Mouse (Mus musculus) urinary bladder, adult 2 months (tissue): Measurements from ENCODE around the gene Prr5l. TPM values are rescaled to one million over a fixed set of nuclear protein-coding genes. Genes with fewer than 3 reads are reported as not detected.

Source experiments
- DNase-seq: peaks from one replicate; pipeline ENCODE4 v3.0.0; 2022; ENCODE audit warnings: low spot score
- polyA plus RNA-seq: library from polyadenylated mRNA; depleted of rRNA; stranded (reverse); fragments of >200 nt; gene quantifications from 2 replicates; pipeline ENCODE4 v1.2.3, GENCODE M21; 2012

Gene Prr5l
- polyA plus RNA-seq, 1 experiment = 2.6 TPM

DNA sequence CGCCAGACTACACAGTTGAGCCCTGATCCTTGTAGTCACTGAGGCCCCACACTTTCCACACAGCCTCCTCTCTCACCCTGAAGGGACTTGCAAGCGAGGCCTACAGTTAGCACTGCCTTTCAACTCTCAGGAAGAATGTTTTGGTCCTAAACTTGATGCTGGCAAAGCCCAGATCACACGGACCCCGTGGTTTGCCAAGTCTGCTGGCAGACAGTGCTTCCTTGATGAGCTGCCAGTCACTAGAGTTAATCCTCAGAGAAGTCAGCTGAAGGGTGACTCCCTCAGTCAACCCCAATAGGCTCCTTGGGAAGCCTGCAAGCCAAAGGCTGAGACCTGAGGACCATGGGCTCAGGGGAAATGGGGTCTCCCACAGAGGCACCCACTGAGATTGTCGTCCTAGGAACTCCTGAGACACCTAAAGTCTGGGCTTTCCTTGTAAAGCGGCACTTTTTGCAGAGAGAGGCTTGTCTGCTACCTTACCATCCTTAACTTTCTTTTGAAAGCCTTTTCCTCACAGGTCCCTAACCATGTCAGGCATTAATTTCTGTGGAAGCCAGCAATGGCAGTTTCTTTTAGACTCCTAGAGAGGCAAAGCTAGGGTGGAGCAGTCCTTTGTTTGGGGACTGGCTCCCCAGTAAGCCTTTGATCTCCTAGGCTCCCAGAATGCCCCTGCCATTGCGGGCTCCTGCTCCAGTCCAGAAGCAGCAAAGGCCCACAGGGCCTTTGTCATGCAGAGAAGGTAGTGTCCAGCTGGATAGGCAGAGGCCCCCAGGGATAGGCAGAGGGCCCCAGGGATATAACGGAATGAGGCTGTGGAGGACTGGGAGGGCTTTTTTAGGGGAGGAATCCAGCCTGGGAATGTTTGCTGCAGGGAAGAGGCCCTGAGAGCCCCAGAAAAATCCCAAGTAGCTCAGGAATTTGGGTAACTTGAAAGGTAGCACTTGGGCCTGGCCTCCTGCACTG is 160.2 kb downstream of the Prr5l start:
- no peak for DNase-seq

DNA sequence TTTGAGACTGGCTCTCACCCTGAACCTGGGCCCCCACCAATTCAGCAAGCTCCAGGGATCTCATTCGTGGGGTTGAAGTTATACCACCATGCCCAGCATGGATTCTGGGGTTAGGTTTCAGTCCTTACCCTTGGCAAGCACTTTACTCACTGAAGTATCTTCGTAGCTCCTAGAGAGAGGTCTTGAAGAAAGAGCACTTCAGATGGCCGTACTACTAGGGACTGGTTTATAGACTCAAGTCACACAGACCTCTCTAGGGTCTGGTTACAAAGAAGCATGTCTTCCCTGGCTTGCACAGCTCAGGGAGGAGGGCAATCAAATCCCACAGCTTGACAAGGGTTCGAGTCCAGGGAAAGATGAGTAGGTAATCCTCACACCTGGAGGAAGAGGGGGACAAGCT is 161.0 kb downstream of the Prr5l start:
- DNase-seq = no peak

DNA sequence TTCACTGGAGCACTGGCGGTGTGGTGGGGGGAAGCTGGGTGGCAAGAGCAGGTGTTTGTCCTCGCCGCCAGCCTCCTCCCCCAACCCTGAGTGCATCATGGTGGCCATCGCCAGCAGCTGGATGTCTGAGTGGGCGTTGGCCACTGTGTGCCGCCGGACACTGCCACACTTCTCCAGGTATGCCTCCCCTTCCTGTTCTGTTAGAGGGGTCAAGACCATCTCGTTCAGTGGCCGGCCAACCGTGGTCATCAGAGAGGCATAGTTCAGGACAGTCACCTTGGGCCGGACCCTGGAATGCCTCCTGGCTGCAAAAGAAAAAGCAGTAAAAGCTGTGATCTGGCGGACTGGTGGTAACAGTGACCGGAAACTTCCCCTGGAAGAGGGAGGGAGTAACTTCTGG is 165.7 kb downstream of the Prr5l start:
- DNase-seq = no peak

DNA sequence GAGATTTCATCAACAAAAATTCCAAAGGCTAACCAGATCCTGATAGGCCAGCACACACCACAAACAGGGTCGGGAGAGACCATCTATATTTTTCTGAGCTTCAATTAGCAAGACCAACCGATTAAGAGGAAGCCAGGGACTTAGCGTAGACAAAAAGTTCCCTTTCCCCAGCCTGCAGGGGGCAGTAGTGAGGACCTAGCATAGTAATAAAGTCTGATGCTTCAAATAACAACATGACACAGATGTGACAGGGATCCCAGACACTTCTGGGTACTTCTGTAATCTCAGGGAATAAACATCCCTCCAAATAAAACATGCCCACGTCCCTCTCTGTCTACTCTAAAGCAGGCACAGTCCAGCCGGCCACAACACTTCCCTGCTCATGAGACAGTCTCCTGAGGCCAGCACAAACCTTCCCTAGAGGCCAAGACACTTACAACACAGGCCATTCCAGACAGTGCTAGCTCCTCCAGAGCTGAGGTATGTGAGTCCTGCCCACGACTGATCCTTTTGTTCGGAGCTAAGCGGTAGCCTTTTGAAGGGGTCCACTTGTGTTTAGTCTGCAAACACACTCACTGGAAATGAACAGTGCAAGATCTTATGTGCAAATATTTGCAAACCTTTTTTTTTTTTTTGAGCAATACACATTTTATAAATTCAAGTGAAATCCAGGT is 167.0 kb downstream of the Prr5l start:
- DNase-seq = no peak

DNA sequence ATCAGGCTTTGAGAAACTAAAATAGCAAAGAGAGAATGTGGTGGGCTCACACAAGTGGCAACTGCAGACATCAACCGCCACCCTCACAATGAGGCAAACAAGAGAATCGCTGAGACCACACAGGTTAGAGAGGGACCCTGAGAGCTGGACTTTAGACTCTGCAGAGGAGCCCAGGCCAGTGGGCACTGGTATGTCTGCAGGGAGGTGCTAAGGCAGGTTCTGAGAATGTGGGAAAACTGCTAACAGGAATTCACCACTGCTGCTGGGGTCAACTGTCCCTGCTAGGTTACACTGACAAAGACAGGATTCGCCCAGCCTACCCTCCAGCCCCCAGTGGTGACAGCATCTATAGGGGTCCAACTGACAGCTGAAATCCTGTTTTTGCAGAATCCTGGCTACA is 171.2 kb downstream of the Prr5l start:
- no peak for DNase-seq

DNA sequence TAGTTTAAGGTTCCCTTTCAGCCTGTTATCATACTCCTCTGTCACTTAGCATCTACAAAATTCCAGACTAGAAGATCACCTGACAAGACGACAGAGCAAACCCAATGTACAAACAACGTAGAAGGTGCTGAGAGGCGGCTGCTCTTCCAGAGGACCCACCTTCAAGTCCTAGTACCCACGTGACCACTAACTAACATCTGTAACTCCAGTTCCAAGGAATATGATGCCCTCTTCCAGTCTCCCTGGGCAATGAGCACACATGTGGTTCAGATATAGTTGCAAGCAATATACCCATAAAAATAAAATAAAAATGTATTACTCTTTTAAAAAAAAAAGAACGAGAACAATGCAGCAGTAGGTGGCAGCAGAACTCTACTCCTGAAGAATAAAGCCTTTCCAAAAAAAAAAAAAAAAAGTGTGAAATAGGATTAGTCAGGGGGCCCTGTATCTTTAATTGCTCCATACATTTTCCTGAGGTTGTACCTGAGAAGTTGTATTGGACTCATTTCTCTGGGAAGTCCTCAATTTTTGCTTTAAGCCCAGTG is 176.8 kb downstream of the Prr5l start:
- no peak for DNase-seq

DNA sequence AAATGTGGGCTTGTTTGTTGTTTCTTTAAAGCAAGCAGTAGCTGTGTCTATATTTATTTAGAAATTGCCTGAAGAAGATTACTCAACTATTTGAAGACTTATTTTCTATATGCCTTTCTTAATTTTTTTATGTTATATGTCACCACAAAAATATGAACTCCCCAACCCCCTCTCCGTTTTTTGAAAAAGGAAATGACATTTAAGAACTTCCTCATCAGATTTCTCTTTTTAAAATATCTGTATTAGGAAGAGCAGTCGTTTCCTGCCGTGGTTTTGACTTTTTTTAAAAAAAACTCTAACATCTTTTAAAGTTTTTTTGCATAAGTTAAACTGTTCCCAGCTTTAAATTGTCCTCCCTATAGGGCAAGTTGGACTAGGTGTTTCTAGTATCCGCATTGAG is 183.5 kb downstream of the Prr5l start:
- DNase-seq = no peak

DNA sequence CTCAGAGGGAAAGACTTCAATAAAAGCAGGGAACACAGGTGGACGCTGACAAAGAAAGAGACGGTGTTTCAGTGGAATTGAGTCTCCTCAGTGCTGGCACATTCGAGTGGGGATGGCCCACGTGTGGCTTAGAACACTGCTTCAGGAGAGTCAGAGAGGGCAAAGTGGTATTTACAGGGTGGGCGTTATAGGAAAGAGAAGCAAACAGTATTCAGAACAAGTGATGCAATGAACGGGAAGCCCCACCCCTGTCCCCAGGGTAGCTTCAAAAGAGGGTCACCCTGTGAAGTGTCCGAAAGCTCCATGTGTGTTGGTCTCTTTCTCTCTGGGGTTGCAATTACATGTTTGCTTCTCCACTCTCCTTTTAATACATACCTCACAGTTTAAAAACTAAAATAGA is 187.2 kb downstream of the Prr5l start:
- no peak for DNase-seq

DNA sequence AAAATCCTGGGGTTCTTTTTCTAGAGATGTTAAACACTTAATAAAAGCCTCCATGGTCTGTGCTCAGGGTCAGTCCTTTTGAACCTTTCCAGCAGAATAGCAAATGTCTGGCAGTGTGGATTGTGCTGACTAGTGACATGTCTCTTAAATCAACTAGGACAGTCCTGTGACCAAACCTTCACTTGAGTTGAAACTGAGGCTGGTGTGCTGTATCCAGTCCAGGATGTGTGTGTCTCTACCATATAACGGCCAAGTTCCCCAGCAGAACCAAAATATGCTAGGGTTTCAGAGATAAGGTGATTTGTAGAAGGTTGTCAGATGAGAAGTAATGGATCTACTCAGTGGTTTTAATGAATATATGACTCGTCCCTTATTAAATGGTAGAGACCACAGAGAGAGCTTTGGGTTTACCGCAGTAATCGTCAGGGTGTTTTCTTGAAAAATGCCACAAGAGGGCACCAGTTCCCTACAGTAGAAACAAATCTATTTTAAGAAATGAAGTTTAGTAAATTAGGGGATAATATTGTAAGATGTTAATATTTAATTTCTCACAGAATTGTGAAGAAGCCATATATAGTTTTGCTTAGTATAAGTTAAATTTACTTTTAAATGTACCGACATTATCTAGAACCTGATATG is 189.1 kb downstream of the Prr5l start:
- DNase-seq = no peak

DNA sequence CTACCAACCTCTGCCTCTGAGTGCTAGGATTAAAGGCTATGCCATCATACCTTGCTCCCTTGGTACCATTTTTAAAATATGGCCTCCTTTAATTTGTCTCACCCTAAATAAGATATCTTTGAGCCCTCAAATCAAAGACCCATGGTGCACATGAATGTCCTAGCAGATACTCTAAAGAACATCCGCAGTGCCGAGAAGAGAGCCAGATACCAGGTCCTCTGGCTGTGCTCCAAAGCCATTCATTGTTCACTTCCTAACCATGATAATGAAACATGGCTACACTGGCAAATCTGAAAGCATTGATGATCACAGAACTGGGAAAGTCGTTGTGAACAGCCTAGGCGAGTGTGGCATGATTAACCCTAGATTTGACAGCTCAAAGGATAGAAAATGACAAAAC is 189.8 kb downstream of the Prr5l start:
- DNase-seq = no peak

DNA sequence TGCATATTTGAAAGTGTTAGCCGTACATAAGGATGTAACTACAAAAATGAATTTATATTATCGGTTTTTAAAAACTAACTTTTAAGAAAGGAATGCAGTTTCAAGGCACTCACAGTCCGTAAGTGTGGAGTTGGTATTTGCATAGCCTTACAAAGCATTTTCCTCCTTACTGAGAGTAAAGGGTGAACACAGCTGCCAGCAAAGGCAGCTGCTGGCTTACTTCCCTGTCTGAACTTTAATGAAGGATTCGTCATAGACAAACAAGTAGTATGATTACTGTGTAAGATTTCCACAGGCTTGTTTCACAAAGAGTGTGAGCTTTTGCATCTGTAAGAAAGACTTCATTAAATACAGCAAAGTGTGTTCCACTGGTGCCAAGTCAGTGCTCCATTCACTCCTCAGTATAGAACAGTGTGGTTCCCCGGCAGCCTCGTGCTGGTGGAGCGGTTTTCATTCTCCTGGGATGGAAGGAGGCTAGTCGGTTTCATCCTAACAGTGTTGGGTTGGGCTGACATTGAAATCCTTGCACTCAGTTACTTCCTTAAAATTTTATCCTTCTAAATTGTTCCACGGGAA is 192.5 kb downstream of the Prr5l start:
- no peak for DNase-seq

DNA sequence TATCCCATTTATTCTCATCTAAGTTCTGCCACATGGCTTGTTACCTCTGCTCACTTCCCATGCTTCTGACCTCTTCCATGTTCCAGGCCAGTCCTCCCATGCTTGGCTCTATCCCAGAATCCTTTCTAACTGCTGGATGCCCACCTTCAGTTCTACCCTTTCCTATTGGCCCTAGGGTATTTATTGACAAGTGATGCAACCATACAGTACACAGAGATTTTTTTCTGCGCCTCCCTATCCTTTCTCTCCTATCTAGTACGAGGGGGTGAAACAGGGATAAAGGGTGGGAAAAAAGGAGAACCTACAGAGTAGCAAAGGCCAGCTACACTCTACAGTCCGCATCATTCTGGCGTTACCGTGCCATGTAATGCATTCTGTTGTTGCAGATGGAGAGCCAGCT is 194.8 kb downstream of the Prr5l start:
- no peak for DNase-seq

DNA sequence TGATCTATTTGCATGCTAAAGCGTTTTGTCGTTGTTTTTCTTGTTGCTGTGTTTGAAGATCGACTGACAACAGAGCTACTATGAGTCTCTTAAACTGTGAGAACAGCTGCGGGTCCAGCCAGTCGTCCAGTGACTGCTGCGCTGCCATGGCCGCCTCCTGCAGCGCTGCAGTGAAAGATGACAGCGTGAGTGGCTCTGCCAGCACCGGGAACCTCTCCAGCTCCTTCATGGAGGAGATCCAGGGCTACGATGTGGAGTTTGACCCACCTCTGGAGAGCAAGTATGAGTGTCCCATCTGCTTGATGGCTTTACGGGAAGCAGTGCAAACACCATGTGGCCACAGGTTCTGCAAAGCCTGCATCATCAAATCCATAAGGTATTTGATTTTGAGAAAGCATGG is 198.4 kb downstream of the Prr5l start:
- no peak for DNase-seq

DNA sequence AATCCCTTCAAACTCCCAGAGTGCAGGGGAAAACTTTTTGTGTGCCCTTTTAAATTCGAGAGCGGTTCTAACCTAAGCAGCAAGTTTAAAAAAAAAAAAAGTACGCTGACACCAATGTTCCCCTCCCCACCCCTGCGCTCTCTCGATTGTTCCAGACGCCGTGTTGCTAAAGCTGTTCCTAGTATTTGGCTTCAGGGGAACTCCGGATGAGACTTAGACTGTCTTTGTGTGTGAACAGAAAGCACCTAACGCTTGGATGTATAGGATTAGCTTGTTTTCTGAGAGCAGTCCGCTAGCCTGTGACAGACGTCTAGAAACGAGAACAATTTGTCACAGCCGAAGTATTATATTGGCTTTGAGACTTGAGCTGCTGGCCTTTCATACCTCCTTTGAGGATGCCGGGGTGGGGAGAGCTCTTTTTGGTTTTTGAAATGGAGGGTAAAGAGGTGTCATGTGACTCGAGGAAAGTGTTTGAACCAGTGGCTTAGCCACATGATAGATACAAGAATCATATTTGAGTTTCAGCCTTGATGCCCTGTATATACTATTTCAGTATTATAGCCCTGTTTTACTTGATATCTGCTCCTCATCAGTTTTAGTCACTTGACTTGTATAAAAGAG is 203.6 kb downstream of the Prr5l start:
- DNase-seq = no peak

DNA sequence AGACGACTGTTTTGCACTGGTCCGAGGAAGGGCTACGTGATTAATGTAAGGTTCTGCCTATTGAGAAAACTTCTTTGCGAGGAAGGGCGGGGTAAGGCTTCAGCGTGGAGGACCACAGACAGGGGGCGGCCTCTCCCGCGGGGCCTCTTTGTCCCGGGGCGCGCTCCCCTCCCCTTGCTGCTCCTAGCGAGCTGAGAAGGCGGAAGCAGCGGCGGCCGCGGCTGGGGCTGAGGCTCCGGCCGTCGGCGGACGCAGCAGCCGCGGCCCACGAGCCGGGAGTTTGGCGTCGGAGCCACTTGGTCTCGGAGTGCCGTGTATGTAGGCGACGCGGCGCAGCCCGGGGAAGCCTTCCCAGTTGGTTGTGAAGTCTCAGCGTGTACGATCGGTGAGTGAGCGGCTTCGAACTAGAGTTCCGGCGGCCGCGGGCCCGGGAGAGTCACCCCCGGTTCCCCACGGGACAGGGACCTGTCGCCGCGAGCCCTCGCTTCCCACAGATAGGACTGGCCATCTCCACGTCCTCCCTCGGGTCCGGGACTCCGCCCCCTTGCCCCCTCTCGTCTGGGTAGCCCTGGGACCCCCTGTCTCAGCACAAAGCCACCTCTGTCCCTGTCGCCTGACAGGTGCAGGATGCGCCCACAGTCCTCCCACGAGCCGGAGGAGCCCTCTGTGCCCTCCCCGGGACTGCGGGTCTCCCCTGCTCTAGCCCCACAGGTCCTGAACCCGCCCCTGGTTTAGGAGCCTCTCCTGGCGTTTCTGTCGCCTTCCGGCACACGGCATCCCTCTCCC is 204.4 kb downstream of the Prr5l start, which contains the start of gene Traf6:
Gene Traf6, plus strand, starts transcription at position 194 of the 786 bp plus-strand sequence.
- DNase-seq = peak; percentile 70

DNA sequence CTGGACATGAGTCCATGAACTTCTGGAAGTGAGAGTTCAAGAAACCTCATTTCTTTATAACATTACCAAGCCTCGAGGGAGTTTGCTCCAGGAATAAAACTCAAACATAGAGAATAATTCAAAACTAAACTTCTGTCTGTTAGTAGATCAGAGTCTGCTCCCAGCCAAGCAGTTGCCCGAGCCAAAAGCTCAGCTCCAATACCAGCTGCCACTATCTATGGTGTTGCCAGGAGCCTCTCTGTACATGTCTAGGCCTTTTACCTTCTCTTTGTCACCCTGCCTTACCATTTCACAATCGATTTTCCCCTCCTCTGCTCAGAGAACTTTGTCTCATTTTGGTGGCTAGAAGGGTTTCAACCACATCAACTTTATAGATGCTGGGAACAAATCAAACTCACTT is 209.3 kb downstream of the Prr5l start:
- DNase-seq = no peak

DNA sequence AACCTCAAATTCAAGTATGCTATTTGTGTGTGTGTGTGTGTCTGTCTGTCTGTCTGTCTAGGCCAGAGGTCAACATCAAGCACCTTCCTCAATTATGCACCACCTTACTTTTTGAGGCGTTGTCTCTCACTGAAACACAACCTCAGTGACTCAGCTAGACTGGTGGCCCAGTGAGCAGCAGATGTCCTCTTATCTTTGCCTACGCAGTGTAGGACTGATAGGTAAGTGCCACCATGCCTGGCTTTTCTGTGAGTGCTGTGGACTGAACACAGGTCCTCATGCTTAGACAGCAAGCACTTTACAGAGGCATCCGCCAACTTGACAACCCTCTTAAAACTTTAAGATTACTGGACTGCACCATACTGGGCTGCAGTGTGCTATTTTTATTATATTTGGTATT is 214.1 kb downstream of the Prr5l start:
- DNase-seq = no peak

DNA sequence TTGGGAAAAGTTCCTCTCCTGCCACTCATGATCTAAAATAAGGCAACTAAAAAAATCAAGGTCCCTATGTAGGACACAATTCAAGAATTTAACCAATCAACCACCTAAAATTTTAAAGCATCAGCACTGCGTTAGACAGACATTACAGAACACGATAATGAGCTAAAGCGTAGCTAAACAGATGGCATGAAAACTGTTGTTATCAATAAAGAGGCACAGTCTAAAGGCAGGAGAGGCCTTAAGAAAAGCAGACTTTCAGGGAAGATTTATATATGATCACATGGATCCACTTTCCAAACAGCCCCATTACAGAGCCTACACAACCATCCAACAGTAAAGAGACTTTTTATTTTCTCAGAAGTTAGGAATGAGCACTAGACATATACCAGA is 217.1 kb downstream of the Prr5l start:
- DNase-seq = no peak

DNA sequence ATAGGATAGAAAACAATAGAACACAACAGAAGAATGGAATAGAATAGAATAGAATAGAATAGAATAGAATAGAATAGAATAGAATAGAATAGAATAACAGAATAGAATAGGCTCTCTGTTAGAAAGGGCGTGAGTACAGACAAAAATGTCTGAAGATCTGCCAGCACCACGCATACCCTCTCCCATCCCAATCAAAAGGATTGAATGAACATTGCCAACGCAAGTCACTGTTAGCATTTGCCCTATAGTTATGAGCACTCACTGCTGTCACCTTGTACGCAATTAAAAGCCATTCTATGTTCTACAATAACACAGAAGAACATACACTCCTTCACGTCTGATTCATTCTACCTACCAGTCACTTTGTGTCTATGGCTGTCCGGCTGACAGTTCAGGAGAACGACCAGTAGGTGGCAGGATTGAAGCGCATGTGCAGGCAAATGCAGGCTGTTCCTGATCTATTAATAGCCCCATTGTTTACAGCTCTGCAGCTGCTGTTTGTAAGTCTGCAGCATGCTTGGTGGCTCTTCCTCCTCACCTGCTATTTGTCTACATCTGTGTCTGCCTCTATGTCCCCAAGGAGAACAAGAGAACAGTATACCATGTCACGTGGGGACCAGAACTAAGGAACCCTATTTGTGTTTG is 217.6 kb downstream of the Prr5l start:
- no peak for DNase-seq
